Mouse (Mus musculus) CH12.LX (cell line): ENCODE results near the gene Otud3.

Experiments used
- BHLHE40 ChIP-seq: IDR thresholded peaks from 2 replicates; pipeline ENCODE4 v1.6.1; 2011; ENCODE audit warnings: mild to moderate bottlenecking, low read depth, low read length, improper control_type of control experiment
- CHD2 ChIP-seq: IDR thresholded peaks from 2 replicates; pipeline ENCODE4 v1.6.1; 2011; ENCODE audit warnings: low read length, improper control_type of control experiment
- CTCF ChIP-seq, 2 experiments: IDR thresholded peaks in 1 of 2; conservative IDR thresholded peaks in 1 of 2; 2 replicates each; pipeline ENCODE4 v1.5.1; 2011 to 2012; ENCODE audit warnings: low read depth in 2 of 2, low read length in 2 of 2, improper control_type of control experiment in 1 of 2, inconsistent platforms in 1 of 2, mild to moderate bottlenecking in 1 of 2, moderate library complexity in 1 of 2
- ELF1 ChIP-seq: IDR thresholded peaks from 2 replicates; pipeline ENCODE4 v1.6.1; 2014; ENCODE audit warnings: low read depth, mild to moderate bottlenecking, inconsistent platforms, low read length, improper control_type of control experiment
- EP300 ChIP-seq: IDR thresholded peaks from 2 replicates; pipeline ENCODE4 v1.6.1; 2011; ENCODE audit warnings: low read length, improper control_type of control experiment
- JUND ChIP-seq: conservative IDR thresholded peaks from 2 replicates; pipeline ENCODE4 v1.6.1; 2011; ENCODE audit warnings: low read depth, low read length, improper control_type of control experiment
- KAT2A ChIP-seq: IDR thresholded peaks from 2 replicates; pipeline ENCODE4 v1.6.1; 2012; ENCODE audit warnings: low read length, improper control_type of control experiment, inconsistent platforms; ENCODE audit not compliant: insufficient replicate concordance
- MAX ChIP-seq: IDR thresholded peaks from 2 replicates; pipeline ENCODE4 v1.6.1; 2011; ENCODE audit warnings: low read length, improper control_type of control experiment
- MYC ChIP-seq: IDR thresholded peaks from 2 replicates; pipeline ENCODE4 v1.6.1; 2011; ENCODE audit warnings: low read depth, mild to moderate bottlenecking, improper control_type of control experiment, low read length
- NELFE ChIP-seq: IDR thresholded peaks from 2 replicates; pipeline ENCODE4 v1.6.1; 2011; ENCODE audit warnings: low read depth, low read length, improper control_type of control experiment
- POLR2A ChIP-seq: IDR thresholded peaks from 2 replicates; pipeline ENCODE4 v1.6.1; 2011; ENCODE audit warnings: low read depth, mild to moderate bottlenecking, improper control_type of control experiment, low read length
- POLR2AphosphoS2 ChIP-seq: IDR thresholded peaks from 2 replicates; pipeline ENCODE4 v1.6.1; 2011; ENCODE audit warnings: low read depth, low read length, improper control_type of control experiment
- RAD21 ChIP-seq: IDR thresholded peaks from 2 replicates; pipeline ENCODE4 v1.6.1; 2011; ENCODE audit warnings: low read depth, mild to moderate bottlenecking, low read length, improper control_type of control experiment, moderate library complexity
- SIN3A ChIP-seq: IDR thresholded peaks from 2 replicates; pipeline ENCODE4 v1.6.1; 2012; ENCODE audit warnings: low read length, improper control_type of control experiment, inconsistent platforms

- no peak for TF ChIP-seq POLR2AphosphoS2
- TF ChIP-seq ELF1 = no peak
- no peak for TF ChIP-seq EP300
- TF ChIP-seq MAX = no peak
- no peak for TF ChIP-seq SIN3A
- TF ChIP-seq JUND = no peak
- TF ChIP-seq KAT2A = no peak
- no peak for TF ChIP-seq NELFE
- TF ChIP-seq RAD21 = no peak
- no peak for TF ChIP-seq MYC
- TF ChIP-seq CTCF (conservative IDR thresholded peaks at IDR 0.05 in 1 of 2, IDR thresholded peaks at IDR 0.05 in 1 of 2; ENCODE audit: low read depth in 2 of 2, low read length in 2 of 2) = no peak
- no peak for TF ChIP-seq BHLHE40
- no peak for TF ChIP-seq CHD2
- no peak for TF ChIP-seq POLR2A
Observed at GRCm38 (mm10) chr4:138958612-138959011, 44.9 kb upstream of the Otud3 start.
